Mouse (Mus musculus) G1E (cell line): ENCODE measurements around the gene Prdm16.

Experiments
- CTCF ChIP-seq: IDR thresholded peaks from 2 replicates; pipeline ENCODE4 v1.5.1; 2012; ENCODE audit warnings: low read depth, low read length, inconsistent platforms, mixed read lengths
- GATA1 ChIP-seq: IDR thresholded peaks from 2 replicates; pipeline ENCODE4 v1.6.1; 2012; ENCODE audit warnings: borderline replicate concordance, low read length, inconsistent platforms, mixed read lengths
- GATA2 ChIP-seq: IDR thresholded peaks from 2 replicates; pipeline ENCODE4 v1.6.1; 2012; ENCODE audit warnings: low read depth, low read length, inconsistent platforms, borderline replicate concordance

DNA sequence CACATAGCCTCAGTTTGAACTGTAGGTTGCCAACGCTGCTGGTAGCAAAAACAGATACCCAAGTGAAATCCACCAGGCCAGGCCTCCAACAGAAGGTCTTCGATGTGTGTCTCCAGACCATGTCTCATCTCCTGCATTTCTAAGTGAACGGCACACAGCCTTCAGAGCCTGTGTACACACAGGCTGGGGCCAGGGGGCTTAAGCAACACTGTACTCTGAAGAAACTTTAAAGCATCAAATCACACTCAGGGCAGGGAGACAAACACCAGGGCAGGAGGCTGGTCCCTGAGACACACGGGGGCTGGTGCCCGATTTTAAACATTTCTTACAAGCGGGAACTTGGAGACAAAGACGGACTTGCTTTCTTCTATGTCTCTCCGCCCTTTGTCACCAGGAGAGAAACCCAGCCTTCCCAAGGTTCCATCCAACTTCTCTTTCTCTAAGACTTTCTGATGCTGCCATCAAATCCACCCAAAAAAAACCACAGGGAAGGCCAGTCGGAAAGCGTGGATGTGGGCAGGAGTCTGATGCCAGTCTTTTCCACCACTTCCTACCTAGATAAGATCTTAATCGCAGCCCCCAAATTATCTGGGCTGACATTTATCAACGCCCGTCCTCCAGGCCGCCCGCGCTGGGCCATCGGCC, 42.4 kb downstream of the Prdm16 start:
- TF ChIP-seq CTCF (no peak), GATA1 (no peak), GATA2 (no peak)
